Mouse (Mus musculus) bone marrow macrophage, adult 2 months (primary cell): ENCODE data around the gene Adpgk.

ENCODE experiments used
- CTCF ChIP-seq: IDR thresholded peaks from 2 replicates; pipeline ENCODE4 v1.5.1; 2012; ENCODE audit warnings: low read depth, mild to moderate bottlenecking, low read length, moderate library complexity
- POLR2A ChIP-seq: IDR thresholded peaks from 2 replicates; pipeline ENCODE4 v1.6.1; 2012; ENCODE audit warnings: mild to moderate bottlenecking, low read depth, low read length, borderline replicate concordance

- TF ChIP-seq CTCF (no peak), POLR2A (no peak)
These were observed 46.2 kb upstream of the Adpgk start for GRCm38 (mm10) chr9:59245181-59245580.
